Mouse (Mus musculus): ENCODE measurements at regions not wholly inside any gene's neighbourhood (a gene's known extent, or its start where the extent isn't known, plus 50 kb on each side); places are given as distances from the start of the nearest gene placed in this dataset.
"Not testable (repeated sequence)": the region's sequence is repeated elsewhere in the genome, so short reads cannot be mapped to it uniquely, and the experiment has no call there.

DNA sequence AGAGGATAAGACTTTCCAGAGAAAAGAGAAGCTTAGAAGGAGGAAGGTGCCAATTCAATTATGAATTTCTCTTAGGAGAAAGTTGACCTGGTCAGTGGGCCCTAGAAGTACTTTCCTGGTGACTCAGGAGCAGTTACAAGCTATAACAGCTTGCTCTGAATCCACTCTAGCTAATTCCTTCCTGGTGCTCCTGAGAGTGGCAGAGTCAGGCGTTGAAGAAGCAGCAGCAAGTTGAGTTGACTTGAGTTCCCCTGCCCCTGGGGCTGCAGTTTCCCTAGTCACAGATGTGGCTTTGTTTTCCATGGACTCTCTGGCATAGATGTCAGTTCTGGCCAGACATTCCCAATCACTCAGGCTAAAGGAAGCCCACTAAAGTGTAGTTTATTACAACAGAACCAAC is 85.9 kb downstream of the Osr1 start:
- no peak for DNase-seq (ENCODE audit: low read depth, low spot score)

DNA sequence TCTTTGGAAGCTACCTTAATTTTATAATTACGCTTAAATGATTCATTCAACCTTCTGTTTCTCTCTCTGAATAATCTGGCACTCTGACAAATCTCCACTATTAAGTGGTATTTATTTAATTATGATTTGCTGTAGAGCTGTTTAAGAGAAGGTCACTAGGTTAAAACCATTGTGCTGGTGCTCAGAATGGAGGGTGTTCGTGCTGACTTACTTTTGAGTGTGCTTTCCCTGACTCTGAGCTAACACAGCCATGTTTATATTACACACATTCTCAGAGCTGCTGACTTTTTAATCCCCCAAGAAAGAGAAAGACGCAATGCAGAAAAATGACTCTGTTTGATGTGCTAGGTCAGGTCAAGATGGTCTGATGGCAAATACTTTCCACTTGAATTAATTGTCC is 86.4 kb downstream of the Osr1 start:
- no peak for DNase-seq (ENCODE audit: low read depth, low spot score)

DNA sequence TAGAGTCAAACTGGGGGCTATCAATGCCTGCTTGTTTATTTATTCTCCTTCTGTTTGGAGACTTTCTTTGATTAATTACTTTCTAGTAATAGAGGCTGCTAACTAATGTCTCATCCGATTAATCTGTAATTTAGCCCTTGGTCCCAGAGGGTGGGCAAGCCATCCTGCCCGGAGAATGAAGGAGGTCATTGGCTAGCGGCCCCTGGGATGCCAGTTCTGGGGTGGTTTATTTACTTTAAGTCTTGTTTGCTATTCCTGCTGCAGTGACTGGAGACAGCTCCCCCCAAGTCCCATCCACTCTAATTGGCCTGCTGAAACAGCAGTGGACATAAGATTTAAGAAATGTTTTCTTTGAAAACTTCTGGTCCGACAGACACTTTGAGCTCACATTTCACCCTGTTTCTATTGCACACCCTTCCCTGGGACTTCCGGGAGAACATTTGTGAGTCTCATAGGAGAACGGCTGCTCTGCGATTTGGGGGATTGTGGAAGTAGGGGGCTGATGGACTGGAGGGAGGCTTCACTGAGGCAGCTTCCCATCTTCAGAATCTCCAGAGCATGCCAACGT is 87.4 kb downstream of the Osr1 start:
- no peak for DNase-seq (ENCODE audit: low read depth, low spot score)

DNA sequence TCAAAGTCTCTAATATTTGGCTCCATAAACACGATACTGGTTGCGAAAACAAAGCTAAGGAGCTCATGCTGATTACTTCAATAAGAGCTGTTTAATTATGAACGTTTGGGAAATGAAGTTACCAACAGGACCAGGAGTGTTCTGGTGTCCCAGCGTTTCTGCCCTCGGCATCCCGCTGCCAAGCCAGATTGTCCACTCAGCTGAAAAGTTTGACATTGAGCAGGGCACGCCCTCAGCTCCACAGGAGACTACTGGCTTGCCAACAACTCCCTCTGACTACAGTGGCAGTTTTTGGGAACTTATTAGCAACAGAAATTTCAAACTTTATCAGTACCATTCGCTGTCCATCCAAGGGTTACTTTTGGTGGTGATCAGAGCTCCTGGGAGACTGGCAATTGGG is 87.9 kb downstream of the Osr1 start:
- no peak for DNase-seq (ENCODE audit: low read depth, low spot score)

DNA sequence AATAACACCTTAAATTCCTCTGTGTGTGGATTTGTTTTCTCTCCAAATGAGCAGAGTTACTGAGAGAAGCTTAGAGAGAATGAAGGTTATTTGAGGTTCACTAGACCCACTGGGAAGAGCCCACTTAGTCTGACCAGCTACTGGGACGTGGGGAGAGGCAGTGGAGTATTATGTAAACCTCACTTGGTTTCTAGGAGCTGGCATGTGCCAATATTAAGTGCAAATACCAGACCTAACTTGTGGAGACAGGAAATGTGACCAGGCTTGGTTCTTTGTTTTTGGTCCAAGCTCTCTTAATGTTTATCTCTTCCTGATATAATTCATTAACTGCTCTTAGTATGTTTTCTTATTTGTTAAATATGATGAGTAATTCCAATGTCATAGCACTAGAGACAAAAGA is 90.4 kb downstream of the Osr1 start:
- no peak for DNase-seq (ENCODE audit: low read depth, low spot score)

DNA sequence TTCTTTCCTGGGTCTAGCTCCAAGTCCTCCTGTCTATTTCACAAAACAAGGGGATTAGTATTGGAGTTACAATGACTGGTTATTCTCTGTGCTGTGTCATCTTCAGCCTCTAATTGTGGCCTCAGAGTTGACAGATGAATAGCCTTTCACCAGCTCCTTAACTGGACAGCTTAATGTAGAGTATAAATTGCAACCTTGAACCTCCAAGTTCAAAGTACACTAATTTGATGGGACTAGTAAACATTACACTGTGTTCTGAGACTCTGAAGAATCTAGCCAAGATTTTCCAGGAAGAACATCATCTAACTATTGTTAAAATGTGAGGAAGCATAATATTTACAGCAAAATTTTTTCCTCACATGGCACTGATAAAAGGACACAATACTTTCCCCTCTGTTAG is 118.9 kb downstream of the Osr1 start:
- no peak for DNase-seq (ENCODE audit: low read depth, low spot score)

DNA sequence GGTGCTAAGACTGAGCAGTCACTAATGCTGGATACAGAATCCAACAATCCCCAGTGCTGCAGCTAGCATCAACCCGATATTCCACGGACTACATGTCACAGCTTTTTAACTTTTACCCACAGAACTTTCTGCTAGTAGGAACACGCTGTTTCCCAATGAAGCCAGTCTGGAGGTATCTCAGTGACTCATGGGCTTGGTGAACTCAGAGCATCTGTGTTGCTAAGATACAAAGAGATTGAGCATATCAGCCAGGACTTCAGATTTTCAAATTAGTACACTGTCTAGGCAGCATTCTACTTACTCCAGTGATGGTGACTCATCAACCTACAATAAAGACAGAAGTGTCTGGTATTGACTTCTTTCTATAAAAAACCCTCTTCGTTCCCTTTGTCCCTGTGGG is 119.6 kb downstream of the Osr1 start:
- DNase-seq (ENCODE audit: low read depth, low spot score), result no peak

DNA sequence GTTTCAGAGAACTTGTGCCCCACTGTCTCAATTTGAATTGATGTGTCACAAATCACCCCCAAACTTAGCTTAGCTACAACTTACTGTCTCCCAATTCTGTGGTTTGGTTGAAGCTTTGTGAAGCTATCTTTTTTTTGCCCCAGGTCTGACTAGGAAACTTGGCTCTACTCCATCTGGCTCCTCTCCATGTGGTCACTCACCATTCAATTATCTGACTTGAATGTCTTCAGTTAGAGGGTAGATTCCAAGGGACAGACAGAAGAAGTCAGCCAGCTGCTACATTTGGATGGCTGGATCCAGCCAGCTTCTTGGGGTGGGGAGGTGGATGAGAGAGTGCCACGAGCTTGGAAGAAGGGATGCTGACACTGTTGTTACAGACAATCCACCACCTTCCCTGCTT is 163.0 kb downstream of the Osr1 start:
- DNase-seq (ENCODE audit: low read depth, low spot score), result no peak

DNA sequence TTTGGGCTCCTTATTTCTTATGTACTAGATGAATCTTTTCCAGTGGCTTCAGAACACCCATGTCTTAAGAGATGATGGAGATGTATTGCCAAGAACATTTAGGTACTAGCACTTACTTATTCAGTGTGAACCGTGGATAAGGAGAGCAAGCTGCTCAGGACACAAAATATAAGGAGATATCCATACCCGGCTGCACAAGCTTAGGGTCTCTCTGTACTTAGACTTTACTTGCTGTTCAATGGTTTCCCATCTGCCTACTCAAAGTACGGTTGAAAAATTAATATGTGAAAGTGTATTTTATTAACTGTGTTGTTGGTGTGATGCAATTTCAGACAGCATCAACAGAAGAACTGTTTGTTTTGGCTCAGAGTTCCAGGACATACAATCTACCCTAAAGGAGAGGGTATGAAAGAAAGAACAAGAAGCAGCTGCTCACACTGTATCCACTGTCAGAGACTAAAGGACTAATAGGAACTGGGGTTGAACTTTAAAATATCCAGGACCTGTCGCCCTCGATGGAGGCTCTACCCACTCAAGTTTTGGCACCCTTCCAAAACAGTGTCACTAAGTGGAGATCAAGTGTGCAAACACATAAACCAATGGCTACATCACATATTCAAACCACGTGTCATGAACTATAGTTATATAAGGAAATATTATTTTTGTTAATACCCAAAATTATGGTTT is 174.9 kb downstream of the Osr1 start:
- no peak for DNase-seq (ENCODE audit: low read depth, low spot score)

DNA sequence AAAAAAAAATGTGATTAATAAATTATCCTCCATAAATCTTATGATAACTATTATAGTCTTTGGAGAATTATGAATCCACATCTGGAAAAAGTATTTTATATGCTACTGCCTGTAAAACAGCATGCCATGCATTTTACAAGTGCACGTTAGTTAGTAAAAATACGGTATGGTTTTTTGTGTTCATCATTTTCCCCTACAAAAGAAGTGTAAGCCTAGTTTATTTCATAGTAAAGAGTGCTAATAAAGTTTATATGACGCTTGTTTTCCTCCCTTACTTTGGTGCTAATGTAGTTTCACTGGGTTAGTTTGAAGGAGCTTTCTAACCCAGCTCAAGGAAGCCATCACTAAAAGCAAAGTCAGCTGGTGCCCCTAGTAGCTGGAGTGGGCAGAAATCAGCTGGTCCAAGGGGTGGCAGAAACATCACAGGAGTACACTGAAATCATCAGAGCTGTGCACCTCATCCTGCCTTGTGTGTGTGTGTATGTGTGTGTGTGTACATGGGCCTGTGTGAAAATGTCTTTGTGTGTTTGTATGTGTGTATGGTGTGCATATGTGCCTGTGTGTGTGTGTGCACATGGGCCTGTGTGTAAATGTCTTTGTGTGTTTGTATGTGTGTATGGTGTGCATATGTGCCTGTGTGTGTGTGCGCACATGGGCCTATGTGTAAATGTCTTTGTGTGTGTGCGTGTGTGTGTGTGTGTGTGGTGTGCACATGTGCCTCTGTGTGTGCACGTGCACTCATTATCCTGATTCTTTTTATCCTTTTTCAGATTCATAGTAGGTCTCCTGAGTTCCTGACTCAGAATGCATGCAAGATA is 181.6 kb downstream of the Osr1 start:
- DNase-seq (ENCODE audit: low read depth, low spot score), result peak; percentile 51

DNA sequence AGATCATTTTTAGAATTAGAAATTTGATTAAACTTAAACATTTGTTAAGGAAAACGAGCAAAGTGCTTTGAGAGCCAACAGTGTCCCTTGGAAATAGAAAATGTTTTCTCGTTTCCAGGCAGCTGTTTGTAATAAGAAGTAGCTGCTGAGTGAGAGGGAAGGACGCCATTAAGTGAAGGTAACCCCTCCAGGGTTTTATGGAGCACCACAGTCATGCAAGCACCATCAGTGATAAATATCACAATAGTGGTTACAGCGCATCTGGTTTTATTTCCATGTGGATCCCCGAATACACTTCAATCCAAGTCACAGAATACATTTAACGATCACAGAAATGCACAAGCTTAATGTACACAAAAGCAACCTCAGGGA is 182.1 kb downstream of the Osr1 start:
- peak; percentile 57 for DNase-seq (ENCODE audit: low read depth, low spot score)

DNA sequence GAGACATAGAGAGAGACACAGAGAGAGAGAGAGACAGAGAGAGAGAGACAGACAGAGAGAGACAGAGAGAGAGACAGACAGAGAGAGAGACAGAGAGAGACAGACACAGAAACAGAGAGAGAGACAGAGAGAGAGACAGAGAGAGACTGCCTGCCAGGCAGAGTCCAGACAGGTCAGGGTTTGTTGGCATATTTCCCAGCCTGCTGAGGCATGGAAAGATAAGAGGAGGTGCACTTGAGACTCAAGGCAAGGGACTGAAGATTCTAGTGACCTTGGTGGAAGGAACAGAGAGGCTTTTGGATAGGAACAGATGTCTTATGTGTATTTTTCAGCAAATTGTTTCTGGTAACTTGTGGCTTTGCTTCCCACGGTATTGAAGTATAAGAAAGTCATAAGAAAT is 186.5 kb downstream of the Osr1 start:
- no peak for DNase-seq (ENCODE audit: low read depth, low spot score)

DNA sequence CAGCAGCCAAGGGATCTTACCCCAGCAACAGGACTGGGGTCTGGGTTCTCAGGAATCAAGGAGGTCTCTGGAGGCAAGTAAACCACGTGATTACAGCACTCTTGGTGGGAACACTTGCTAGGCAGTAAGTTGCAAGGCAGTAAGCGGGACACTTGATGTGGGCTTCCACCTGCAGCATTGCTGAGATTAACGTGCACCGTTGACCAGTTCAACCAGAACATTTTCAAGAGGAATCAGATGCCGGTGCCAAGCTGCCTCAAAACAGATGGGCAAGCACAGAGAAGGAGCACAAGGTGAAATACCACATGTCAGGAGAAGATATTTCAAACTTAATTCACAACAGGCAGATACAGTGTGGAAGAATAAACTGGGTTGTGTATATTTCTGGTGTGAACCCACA is 190.9 kb downstream of the Osr1 start:
- DNase-seq (ENCODE audit: low read depth, low spot score), result peak; percentile 60

DNA sequence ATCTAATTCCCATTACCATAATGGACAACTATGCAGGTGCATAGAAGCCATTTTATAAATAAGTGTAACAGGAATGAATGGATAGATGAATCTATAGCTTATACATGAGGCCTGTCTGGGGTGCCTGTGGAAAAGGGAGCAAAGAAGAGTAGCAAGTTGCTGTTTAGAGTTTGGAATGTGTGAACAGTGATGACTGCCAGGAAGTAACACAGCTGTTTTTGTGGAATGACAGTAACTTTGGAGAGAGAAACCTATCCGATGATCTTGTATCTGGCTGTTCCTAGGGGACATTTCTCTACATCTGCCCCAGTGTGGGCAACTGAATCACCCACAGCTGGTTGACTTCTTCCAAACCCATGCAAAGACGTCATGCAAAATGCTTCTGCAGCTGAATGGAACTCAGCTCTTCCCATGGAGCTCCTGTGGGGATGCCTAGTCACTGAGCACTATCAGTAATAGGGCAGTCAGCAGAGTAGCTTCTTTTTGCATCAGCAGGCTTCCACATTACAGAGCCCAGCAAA is 192.4 kb downstream of the Osr1 start:
- not testable (repeated sequence) for DNase-seq (ENCODE audit: low read depth, low spot score)

DNA sequence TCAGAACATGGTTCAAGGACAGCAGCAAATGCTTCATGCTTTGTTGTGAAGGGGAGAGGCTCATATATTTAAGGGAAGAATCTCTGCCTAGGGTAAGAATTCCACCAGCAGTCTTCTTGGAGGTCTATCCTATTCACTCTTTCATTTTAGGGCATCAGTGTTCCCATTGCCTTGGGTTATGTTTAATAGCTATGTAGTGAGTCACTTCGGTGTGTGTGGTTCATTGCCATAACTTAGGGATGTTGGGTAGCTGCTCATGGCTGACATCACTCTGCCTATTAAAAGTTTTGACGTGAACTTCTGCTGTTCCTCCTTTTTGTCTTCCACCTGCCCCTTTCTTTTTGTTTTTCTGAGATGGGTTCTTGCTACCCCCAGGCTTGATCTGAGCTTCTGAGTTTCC is 192.9 kb downstream of the Osr1 start:
- DNase-seq (ENCODE audit: low read depth, low spot score), result no peak

DNA sequence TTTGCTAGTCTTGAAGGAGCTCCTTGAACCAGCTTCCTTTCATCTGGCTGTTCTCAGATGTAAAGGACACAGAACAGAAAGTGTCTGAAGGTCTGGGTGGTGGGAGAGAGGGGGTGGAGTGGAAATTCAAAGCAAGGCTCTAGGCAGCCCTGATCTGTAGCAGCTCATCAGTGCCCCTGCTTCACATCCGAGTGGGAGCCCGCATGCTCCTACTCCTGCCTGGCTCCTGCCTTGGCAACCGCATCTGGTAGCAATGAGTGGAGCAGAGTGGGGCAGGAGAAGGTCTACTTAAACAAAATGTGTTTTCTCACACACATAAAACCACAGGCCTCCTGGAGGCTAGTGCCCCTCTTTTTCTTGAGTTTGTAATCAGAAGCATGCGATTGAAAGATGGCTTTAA is 201.0 kb downstream of the Osr1 start:
- DNase-seq (ENCODE audit: low read depth, low spot score), result peak; percentile 52

DNA sequence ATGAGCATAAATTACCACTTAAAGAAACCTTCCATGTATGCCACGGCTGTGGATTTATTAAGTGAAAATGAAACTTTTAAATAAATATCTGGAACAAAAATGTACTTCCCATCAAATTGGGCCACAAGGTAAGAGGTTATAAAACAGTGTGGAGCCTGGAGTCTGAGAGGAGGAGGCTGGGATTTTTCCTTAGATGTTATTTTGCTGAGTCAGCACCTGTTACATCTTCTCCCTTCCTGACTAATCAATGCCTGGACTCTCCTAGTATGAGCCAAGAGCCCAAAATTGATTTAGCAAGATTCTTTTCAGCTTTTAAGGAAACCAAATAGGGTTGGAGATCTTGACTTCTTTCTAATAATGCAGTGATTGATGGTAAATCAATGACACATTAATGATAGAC is 203.0 kb downstream of the Osr1 start:
- DNase-seq (ENCODE audit: low read depth, low spot score), result no peak

DNA sequence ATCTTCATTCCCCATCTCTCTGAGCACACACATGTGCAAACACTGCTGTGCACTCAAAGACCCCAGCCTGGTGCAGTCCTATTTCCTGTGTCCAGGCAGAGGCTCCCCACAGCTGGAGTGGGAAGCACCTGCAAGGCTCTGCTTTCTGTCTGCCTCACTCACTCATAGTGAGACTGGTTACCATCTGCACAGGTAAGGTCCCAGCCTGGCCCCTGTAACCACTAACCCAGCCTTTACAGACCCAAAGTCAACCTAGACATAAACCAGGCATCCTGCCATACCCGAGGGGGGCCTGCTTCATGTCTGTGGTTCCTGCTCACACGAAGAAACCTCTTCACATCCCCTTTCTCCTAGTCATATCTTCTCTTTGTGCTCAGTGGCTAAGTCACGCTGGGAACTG is 232.4 kb downstream of the Osr1 start:
- DNase-seq (ENCODE audit: low read depth, low spot score), result peak; percentile 24

DNA sequence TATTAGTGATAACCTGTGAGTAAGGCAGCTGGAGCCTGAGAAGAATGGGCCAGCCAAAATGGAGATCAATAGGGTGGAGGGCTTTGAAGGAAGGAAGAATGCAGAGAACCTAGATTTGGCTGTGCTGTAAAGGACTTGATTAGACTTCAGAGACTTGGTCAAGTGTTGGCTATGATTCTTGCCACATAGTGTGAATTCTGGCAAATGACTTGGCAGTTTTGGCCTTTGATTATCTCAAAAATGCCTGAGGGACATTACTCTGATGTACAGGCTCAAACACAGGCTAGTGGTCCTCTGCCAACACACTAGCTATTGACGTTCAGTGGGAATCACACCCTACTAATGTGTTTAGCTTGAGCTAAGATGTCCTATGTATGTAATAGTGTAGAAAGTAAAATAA is 237.5 kb downstream of the Osr1 start:
- no peak for DNase-seq (ENCODE audit: low read depth, low spot score)

DNA sequence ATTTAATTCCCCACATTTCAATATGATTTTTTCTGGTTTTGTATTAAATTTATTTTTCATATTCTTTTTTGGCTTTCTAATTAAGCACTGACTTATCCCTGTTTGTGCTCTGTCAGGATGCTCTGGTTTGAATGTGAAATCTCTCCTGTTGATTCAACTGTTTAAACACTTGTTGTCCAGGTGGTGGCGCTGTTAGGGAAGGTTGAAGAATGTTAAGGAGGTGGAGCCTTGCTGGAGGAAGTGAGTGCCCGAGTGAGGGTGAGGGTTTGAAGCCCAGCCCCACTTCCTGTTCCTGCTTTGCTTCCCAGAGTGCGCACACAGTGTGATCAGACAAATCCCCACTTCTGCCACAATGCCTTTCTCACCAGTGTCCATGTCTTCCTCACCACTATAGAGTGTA is 263.4 kb downstream of the Osr1 start:
- no peak for DNase-seq (ENCODE audit: low read depth, low spot score)

DNA sequence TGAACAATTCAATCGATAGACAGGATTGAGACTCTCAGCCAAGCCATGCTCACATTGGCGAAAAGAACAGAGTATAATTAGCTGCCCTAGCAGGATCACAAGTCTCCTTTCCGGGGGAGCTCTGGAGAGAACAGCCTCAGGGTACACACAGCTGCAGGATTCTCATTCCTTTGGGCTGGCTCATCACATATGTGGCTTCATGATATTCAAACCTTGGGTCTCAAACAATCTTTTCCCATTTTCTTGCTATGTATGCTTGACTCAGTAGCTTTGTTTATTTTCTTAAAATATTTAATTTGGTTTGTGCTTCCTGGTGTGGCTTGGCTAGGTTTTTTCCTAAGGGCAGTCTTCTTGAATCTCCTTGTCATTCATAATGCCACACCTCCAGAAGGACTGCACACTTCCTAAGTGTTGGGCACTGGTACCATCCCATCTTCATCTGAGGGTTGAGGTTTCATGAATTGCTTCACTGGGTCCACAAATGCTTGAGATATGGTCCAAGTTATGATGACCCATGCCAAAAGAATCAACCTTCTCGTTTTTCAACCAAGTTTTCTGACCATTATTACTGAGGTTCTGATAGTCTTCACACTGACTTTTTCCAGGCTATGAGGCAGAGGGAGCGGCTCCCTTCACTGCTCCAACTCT is 269.4 kb downstream of the Osr1 start:
- no peak for DNase-seq (ENCODE audit: low read depth, low spot score)

DNA sequence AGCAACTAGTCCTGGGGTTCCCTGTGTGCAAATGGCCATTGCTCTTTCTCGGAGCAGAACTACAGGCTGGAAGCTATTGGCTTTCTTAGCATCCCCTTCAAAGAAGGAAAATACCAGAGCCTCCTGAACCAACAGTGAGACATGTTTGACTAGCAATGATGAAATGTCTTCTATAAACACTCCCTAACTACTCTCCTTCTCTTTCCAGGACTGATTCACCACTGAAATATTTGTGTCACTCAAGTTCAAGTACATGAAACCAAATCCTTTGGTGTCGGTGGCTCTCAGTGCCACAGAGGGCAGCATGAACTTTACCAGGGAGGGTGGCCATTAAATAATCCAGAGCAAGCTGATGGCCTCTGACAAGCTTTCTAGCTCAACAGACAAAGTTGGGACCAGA is 270.0 kb downstream of the Osr1 start:
- no peak for DNase-seq (ENCODE audit: low read depth, low spot score)

Measured in forelimb bud, embryonic 11.5 days (tissue).